Mouse (Mus musculus) forebrain, embryonic 12.5 days (tissue): ENCODE measurements at regions not wholly inside any gene's neighbourhood (a gene's known extent, or its start where the extent isn't known, plus 50 kb on each side); places are given as distances from the start of the nearest gene placed in this dataset.

Experiments used
- ATAC-seq: fragments of 200-750 bp; cut with Nextera tagmentation; 2 replicates; pipeline ENCODE4 v1.8.0; 2017; ENCODE audit warnings: moderate TSS enrichment; ENCODE audit not compliant: low FRiP score
- H3K27ac ChIP-seq: fragments of 300-500 bp; sonication (generic); 2 replicates; pipeline ENCODE4 v1.5.1; 2016; ENCODE audit warnings: mild to moderate bottlenecking
- H3K27me3 ChIP-seq: fragments of 300-500 bp; sonication (generic); 2 replicates; pipeline ENCODE4 v1.6.1; 2016; ENCODE audit warnings: mild to moderate bottlenecking
- H3K36me3 ChIP-seq: fragments of 300-500 bp; sonication (generic); replicated peaks from 2 replicates; pipeline ENCODE4 v1.6.1; 2016; ENCODE audit warnings: mild to moderate bottlenecking
- H3K4me1 ChIP-seq: fragments of 300-500 bp; sonication (generic); 2 replicates; pipeline ENCODE4 v1.6.1; 2016
- H3K4me2 ChIP-seq: fragments of 300-500 bp; sonication (generic); 2 replicates; pipeline ENCODE4 v1.6.1; 2016; ENCODE audit warnings: mild to moderate bottlenecking, moderate library complexity
- H3K4me3 ChIP-seq: fragments of 300-500 bp; sonication (generic); replicated peaks from 2 replicates; pipeline ENCODE4 v1.5.1; 2016; ENCODE audit warnings: mild to moderate bottlenecking
- H3K9ac ChIP-seq: fragments of 300-500 bp; sonication (generic); 2 replicates; pipeline ENCODE4 v1.6.1; 2016; ENCODE audit warnings: mild to moderate bottlenecking
- H3K9me3 ChIP-seq: fragments of 300-500 bp; sonication (generic); 2 replicates; pipeline ENCODE4 v1.6.1; 2016
- WGBS: fragments of 180-500 bp; shearing (Covaris S2); methylation state at CpG from one replicate; pipeline ENCODE4 v1.1.7; 2016; 5-methylcytosine and 5-hydroxymethylcytosine counted together

GRCm38 (mm10) chr11:105538421-105539210, 51.2 kb upstream of the Tanc2 start:
- WGBS, result 84% methylated on average over 7 of the region's 7 CpGs
- no peaks in the 10 kb centered on the region for H3K27me3 ChIP-seq
- H3K4me2 ChIP-seq, result no peak overlapping the region
- no peak overlapping the region for H3K4me3 ChIP-seq
- no peaks in the 10 kb centered on the region for H3K36me3 ChIP-seq
- H3K9me3 ChIP-seq, result no peaks in the 10 kb centered on the region
- H3K27ac ChIP-seq, result no peak overlapping the region
- no peaks in the 10 kb centered on the region for H3K4me1 ChIP-seq
- no peak for ATAC-seq
- H3K9ac ChIP-seq, result no peak overlapping the region

- Histone ChIP-seq H3K9me3 (no peaks in the 10 kb centered on the region), H3K36me3 (no peaks in the 10 kb centered on the region), H3K9ac (no peak overlapping the region), H3K4me3 (no peak overlapping the region), H3K27ac (no peak overlapping the region), H3K4me1 (no peaks in the 10 kb centered on the region; the same call in 1 of the 2 replicates), H3K27me3 (no peaks in the 10 kb centered on the region), H3K4me2 (no peak overlapping the region)
- WGBS, result 93% methylated on average over 5 of the region's 5 CpGs
- no peak for ATAC-seq
Observed at GRCm38 (mm10) chr11:105532616-105533015, 57.2 kb upstream of the Tanc2 start.

- no peak for ATAC-seq
- H3K36me3 ChIP-seq, result no peaks in the 10 kb centered on the region
- no peaks in the 10 kb centered on the region for H3K27me3 ChIP-seq
- no peak overlapping the region for H3K27ac ChIP-seq
- no peak overlapping the region for H3K9ac ChIP-seq
- WGBS, result 87% methylated on average over 10 of the region's 10 CpGs
- no peak overlapping the region for H3K4me3 ChIP-seq
- no peak overlapping the region for H3K4me2 ChIP-seq
- H3K9me3 ChIP-seq, result no peaks in the 10 kb centered on the region
- peaks cover 1% of the 10 kb centered on the region for H3K4me1 ChIP-seq
Observed at GRCm38 (mm10) chr11:105530711-105531157, 59.1 kb upstream of the Tanc2 start.

GRCm38 (mm10) chr11:105526066-105526465, 63.7 kb upstream of the Tanc2 start:
- ATAC-seq, result no peak
- Histone ChIP-seq H3K9me3 (no peaks in the 10 kb centered on the region), H3K27me3 (no peaks in the 10 kb centered on the region), H3K4me1 (peaks cover 16% of the 10 kb centered on the region; the same call in 1 of the 2 replicates), H3K9ac (no peak overlapping the region), H3K4me2 (no peak overlapping the region), H3K36me3 (no peaks in the 10 kb centered on the region), H3K4me3 (no peak overlapping the region), H3K27ac (no peak overlapping the region)
- WGBS, result 85% methylated on average over 4 of the region's 4 CpGs

- Histone ChIP-seq H3K36me3 (no peaks in the 10 kb centered on the region), H3K4me2 (no peak overlapping the region), H3K27ac (no peak overlapping the region), H3K4me1 (peaks cover 16% of the 10 kb centered on the region; the same call in 1 of the 2 replicates), H3K4me3 (no peak overlapping the region), H3K9me3 (no peaks in the 10 kb centered on the region), H3K27me3 (no peaks in the 10 kb centered on the region), H3K9ac (no peak overlapping the region)
- no peak for ATAC-seq
- WGBS, result 63% methylated on average over 5 of the region's 5 CpGs
Observed at GRCm38 (mm10) chr11:105525608-105526007, 64.2 kb upstream of the Tanc2 start.

- Histone ChIP-seq H3K9me3 (no peaks in the 10 kb centered on the region), H3K4me1 (peaks cover 16% of the 10 kb centered on the region; the same call in 1 of the 2 replicates), H3K27me3 (no peaks in the 10 kb centered on the region), H3K36me3 (no peaks in the 10 kb centered on the region), H3K4me3 (no peak overlapping the region), H3K9ac (no peak overlapping the region), H3K27ac (0 out of 2 replicates have a peak overlapping the region, but pooled peaks have one; percentile 36), H3K4me2 (no peak overlapping the region)
- ATAC-seq, result no peak
- WGBS, result 48% methylated on average over 8 of the region's 8 CpGs
Observed at GRCm38 (mm10) chr11:105524400-105524799, 65.4 kb upstream of the Tanc2 start.

- H3K27ac ChIP-seq, result no peak overlapping the region
- H3K9me3 ChIP-seq, result no peaks in the 10 kb centered on the region
- H3K36me3 ChIP-seq, result no peaks in the 10 kb centered on the region
- H3K4me2 ChIP-seq, result no peak overlapping the region
- H3K4me1 ChIP-seq, result peaks cover 16% of the 10 kb centered on the region; the same call in 1 of the 2 replicates
- H3K4me3 ChIP-seq, result no peak overlapping the region
- H3K27me3 ChIP-seq, result no peaks in the 10 kb centered on the region
- no peak; the same call in 1 of the 2 replicates for ATAC-seq
- no peak overlapping the region for H3K9ac ChIP-seq
- 44% methylated on average over 8 of the region's 8 CpGs for WGBS
Observed at GRCm38 (mm10) chr11:105523765-105524164, 66.0 kb upstream of the Tanc2 start.

- Histone ChIP-seq H3K9me3 (no peaks in the 10 kb centered on the region), H3K4me1 (peaks cover 11% of the 10 kb centered on the region; the same call in 1 of the 2 replicates), H3K27me3 (no peaks in the 10 kb centered on the region), H3K4me2 (no peak overlapping the region), H3K9ac (no peak overlapping the region), H3K4me3 (no peak overlapping the region), H3K36me3 (no peaks in the 10 kb centered on the region), H3K27ac (no peak overlapping the region)
- WGBS, result 87% methylated on average over 3 of the region's 3 CpGs
- no peak for ATAC-seq
Observed at GRCm38 (mm10) chr11:105520398-105520797, 63.9 kb upstream of the March10 start.

GRCm38 (mm10) chr11:105513275-105513674, 56.7 kb upstream of the March10 start:
- ATAC-seq, result no peak
- Histone ChIP-seq H3K9ac (no peak overlapping the region), H3K4me1 (peaks cover 22% of the 10 kb centered on the region), H3K4me2 (no peak overlapping the region), H3K27ac (no peak overlapping the region), H3K27me3 (no peaks in the 10 kb centered on the region), H3K9me3 (no peaks in the 10 kb centered on the region), H3K4me3 (no peak overlapping the region), H3K36me3 (no peaks in the 10 kb centered on the region)
- WGBS, result 86% methylated on average over 10 of the region's 10 CpGs

- no peak overlapping the region for H3K27ac ChIP-seq
- H3K9ac ChIP-seq, result no peak overlapping the region
- H3K4me2 ChIP-seq, result no peak overlapping the region
- ATAC-seq, result no peak
- WGBS, result 78% methylated on average over 4 of the region's 4 CpGs
- H3K4me1 ChIP-seq, result peaks cover 42% of the 10 kb centered on the region
- H3K4me3 ChIP-seq, result no peak overlapping the region
- H3K27me3 ChIP-seq, result no peaks in the 10 kb centered on the region
- no peaks in the 10 kb centered on the region for H3K36me3 ChIP-seq
- H3K9me3 ChIP-seq, result no peaks in the 10 kb centered on the region
Observed at GRCm38 (mm10) chr11:105510626-105511025, 54.1 kb upstream of the March10 start.

GRCm38 (mm10) chr11:105510056-105510455, 53.5 kb upstream of the March10 start:
- H3K4me3 ChIP-seq, result no peak overlapping the region
- H3K27ac ChIP-seq, result no peak overlapping the region
- H3K9me3 ChIP-seq, result no peaks in the 10 kb centered on the region
- H3K27me3 ChIP-seq, result no peaks in the 10 kb centered on the region
- H3K4me2 ChIP-seq, result no peak overlapping the region
- no peak for ATAC-seq
- 79% methylated on average over 7 of the region's 7 CpGs for WGBS
- no peaks in the 10 kb centered on the region for H3K36me3 ChIP-seq
- H3K4me1 ChIP-seq, result peaks cover 45% of the 10 kb centered on the region
- no peak overlapping the region for H3K9ac ChIP-seq

- Histone ChIP-seq H3K9ac (no peak overlapping the region), H3K4me1 (peaks cover 46% of the 10 kb centered on the region), H3K27me3 (no peaks in the 10 kb centered on the region), H3K36me3 (no peaks in the 10 kb centered on the region), H3K27ac (peak overlapping the region; percentile 86), H3K9me3 (no peaks in the 10 kb centered on the region), H3K4me2 (peak overlapping the region; percentile 41), H3K4me3 (no peak overlapping the region)
- WGBS, result 52% methylated on average over 7 of the region's 7 CpGs
- ATAC-seq, result peak; percentile 33
Observed at GRCm38 (mm10) chr11:105508660-105509038, 52.1 kb upstream of the March10 start.
